Mouse (Mus musculus): ENCODE data around the gene Spata7. TPM values are rescaled to one million over a fixed set of nuclear protein-coding genes. Genes with fewer than 3 reads are reported as not detected.

The Spata7 gene
- polyA plus RNA-seq, 1 experiment from 2014 or later: 26.1 TPM

- peaks cover 4% of the 10 kb centered on the region; the same call in 1 of the 2 replicates for H3K36me3 ChIP-seq (ENCODE audit: control insufficient read depth, insufficient read depth, low read length)
These were observed 49.4 kb downstream of the Spata7 start for GRCm38 (mm10) chr12:98677336-98677735.

DNA sequence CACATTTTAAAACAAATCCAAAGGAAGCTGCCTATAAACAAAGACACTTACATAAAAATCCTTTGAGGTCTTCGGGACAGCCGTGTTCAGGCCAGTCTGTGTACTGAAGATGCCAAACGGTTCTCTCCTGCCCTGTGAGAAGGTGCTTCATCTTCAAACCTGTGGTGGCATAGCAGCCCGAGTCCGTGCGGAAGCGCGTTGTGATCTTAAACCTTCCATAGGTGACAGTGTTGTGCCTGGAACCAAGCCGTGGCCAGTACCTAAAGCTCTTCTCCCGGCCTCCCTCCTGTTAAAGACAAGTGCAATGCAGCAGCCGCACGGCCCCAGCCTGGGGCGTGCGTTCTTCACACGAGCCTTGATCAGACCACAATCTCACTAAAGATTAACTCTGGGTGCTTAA, 51.9 kb downstream of the Spata7 start:
- H3K4me2 ChIP-seq (ENCODE audit: low read depth, severe bottlenecking): no peak overlapping the region
- H3K9me3 ChIP-seq (ENCODE audit: control insufficient read depth, low read length): no peaks in the 10 kb centered on the region
- no peak overlapping the region for H3K4me3 ChIP-seq (ENCODE audit: low read depth, low read length)
- peaks cover 4% of the 10 kb centered on the region; the same call in 1 of the 2 replicates for H3K36me3 ChIP-seq (ENCODE audit: control insufficient read depth, insufficient read depth, low read length)
- H3K27ac ChIP-seq (replicated peaks; ENCODE audit: low read depth, low read length): no peak overlapping the region
- DNase-seq (ENCODE audit: low spot score) (no peak), ATAC-seq (ENCODE audit: insufficient number of reproducible peaks, low FRiP score, low TSS enrichment, low read depth) (no peak)
- 90% methylated on average over 15 of the region's 15 CpGs for WGBS
- H3K9ac ChIP-seq (ENCODE audit: low read length): no peak overlapping the region
- no peaks in the 10 kb centered on the region for H3K27me3 ChIP-seq (ENCODE audit: control insufficient read depth, insufficient read depth, low read length)
- no peaks in the 10 kb centered on the region for H3K4me1 ChIP-seq (ENCODE audit: control insufficient read depth, insufficient read depth, low read length)

More at GRCm38 (mm10) chr12:98677336-98677735, 49.4 kb downstream of the Spata7 start:
- Histone ChIP-seq H3K4me1 (ENCODE audit: control insufficient read depth, insufficient read depth, low read length) (no peaks in the 10 kb centered on the region), H3K4me3 (ENCODE audit: low read depth, low read length) (no peak overlapping the region), H3K27me3 (ENCODE audit: control insufficient read depth, insufficient read depth, low read length) (no peaks in the 10 kb centered on the region), H3K9me3 (ENCODE audit: control insufficient read depth, low read length) (no peaks in the 10 kb centered on the region), H3K27ac (replicated peaks; ENCODE audit: low read depth, low read length) (no peak overlapping the region), H3K4me2 (ENCODE audit: low read depth, severe bottlenecking) (no peak overlapping the region), H3K9ac (ENCODE audit: low read length) (no peak overlapping the region)
- 54% methylated on average over 14 of the region's 14 CpGs for WGBS
- DNase-seq (ENCODE audit: low spot score) (no peak), ATAC-seq (ENCODE audit: insufficient number of reproducible peaks, low FRiP score, low TSS enrichment, low read depth) (no peak)

DNA sequence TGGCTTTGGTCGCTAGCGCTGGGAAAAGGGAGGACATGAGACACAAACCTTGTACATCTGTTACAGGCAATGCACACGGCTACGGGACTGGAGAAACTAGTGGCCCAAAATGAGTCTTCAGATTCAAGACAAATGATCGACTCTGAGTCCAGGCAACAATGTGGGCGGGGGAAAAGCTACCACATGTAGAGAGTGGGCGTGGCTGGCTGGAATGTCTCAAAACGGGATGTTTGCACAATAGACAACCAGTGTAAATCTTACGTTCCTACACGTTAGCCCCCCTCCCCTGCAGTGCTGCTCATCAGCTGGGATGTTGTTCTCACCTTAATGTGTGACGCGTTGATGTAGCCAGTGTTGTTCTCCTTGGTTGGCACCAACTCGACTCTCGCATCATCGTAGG, 54.2 kb downstream of the Spata7 start:
- no peaks in the 10 kb centered on the region for H3K4me1 ChIP-seq (ENCODE audit: control insufficient read depth, insufficient read depth, low read length)
- peaks cover 4% of the 10 kb centered on the region; the same call in 1 of the 2 replicates for H3K36me3 ChIP-seq (ENCODE audit: control insufficient read depth, insufficient read depth, low read length)
- H3K27ac ChIP-seq (replicated peaks; ENCODE audit: low read depth, low read length): no peak overlapping the region
- no peak for DNase-seq (ENCODE audit: low spot score)
- H3K9me3 ChIP-seq (ENCODE audit: control insufficient read depth, low read length): no peaks in the 10 kb centered on the region
- H3K4me2 ChIP-seq (ENCODE audit: low read depth, severe bottlenecking): no peak overlapping the region
- no peak overlapping the region for H3K4me3 ChIP-seq (ENCODE audit: low read depth, low read length)
- 92% methylated on average over 15 of the region's 15 CpGs for WGBS
- H3K9ac ChIP-seq (ENCODE audit: low read length): no peak overlapping the region
- ATAC-seq (ENCODE audit: insufficient number of reproducible peaks, low FRiP score, low TSS enrichment, low read depth): no peak
- no peaks in the 10 kb centered on the region for H3K27me3 ChIP-seq (ENCODE audit: control insufficient read depth, insufficient read depth, low read length)

DNA sequence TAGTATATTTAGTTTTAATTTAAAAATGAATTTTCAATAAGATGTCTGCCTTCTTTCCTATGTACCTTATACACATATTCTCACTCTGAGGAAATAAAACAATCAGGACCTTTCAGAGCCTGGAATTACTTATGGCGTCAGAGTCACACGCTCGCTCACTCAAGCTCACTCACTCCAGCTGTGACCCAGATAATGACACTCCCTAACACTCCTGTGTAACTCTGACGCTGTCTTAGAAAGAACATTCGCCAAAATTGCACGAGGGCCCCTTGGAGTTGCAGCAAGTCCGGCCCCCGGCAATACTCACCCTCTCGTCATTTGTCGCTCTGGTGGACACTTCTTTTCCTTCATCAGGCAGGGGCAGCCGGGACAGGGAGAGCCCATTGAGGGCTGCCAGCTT, 55.2 kb downstream of the Spata7 start:
- H3K4me2 ChIP-seq (ENCODE audit: low read depth, severe bottlenecking): no peak overlapping the region
- H3K4me3 ChIP-seq (ENCODE audit: low read depth, low read length): no peak overlapping the region

DNA sequence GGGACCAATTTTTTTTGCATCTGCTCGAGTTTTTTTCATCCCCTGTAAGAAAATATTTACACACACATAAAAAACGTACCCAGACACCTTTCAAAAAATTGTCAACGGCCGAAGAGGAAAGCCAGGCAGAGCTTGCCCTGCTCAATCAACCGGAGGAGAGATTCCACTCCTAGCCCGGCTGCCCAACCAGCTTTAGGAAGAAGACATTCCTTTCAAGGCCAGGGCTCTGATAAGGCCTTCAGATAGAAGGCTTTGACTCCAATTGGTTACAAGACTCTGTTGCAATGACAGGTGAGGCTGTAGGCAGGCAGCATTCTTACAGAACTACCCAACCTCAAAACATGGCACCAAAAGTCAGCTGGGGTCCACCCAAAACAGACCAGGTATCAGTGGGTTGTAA, 55.6 kb downstream of the Spata7 start:
- DNase-seq (ENCODE audit: low spot score): no peak
- Histone ChIP-seq H3K27me3 (ENCODE audit: control insufficient read depth, insufficient read depth, low read length) (no peaks in the 10 kb centered on the region), H3K4me1 (ENCODE audit: control insufficient read depth, insufficient read depth, low read length) (no peaks in the 10 kb centered on the region), H3K27ac (replicated peaks; ENCODE audit: low read depth, low read length) (no peak overlapping the region), H3K9me3 (ENCODE audit: control insufficient read depth, low read length) (no peaks in the 10 kb centered on the region), H3K9ac (ENCODE audit: low read length) (no peak overlapping the region), H3K4me3 (ENCODE audit: low read depth, low read length) (no peak overlapping the region), H3K4me2 (ENCODE audit: low read depth, severe bottlenecking) (no peak overlapping the region), H3K36me3 (ENCODE audit: control insufficient read depth, insufficient read depth, low read length) (peaks cover 4% of the 10 kb centered on the region; the same call in 1 of the 2 replicates)
- WGBS: 71% methylated on average over 6 of the region's 6 CpGs
- ATAC-seq (ENCODE audit: insufficient number of reproducible peaks, low FRiP score, low TSS enrichment, low read depth): no peak

More for the DNA sequence above, 55.2 kb downstream of the Spata7 start:
- H3K4me1 ChIP-seq (ENCODE audit: control insufficient read depth, insufficient read depth, low read length): no peaks in the 10 kb centered on the region
- 74% methylated on average over 11 of the region's 11 CpGs for WGBS
- no peaks in the 10 kb centered on the region for H3K9me3 ChIP-seq (ENCODE audit: control insufficient read depth, low read length)
- no peaks in the 10 kb centered on the region for H3K27me3 ChIP-seq (ENCODE audit: control insufficient read depth, insufficient read depth, low read length)
- no peak overlapping the region for H3K9ac ChIP-seq (ENCODE audit: low read length)
- no peak for DNase-seq (ENCODE audit: low spot score)
- ATAC-seq (ENCODE audit: insufficient number of reproducible peaks, low FRiP score, low TSS enrichment, low read depth): no peak
- H3K36me3 ChIP-seq (ENCODE audit: control insufficient read depth, insufficient read depth, low read length): peaks cover 4% of the 10 kb centered on the region; the same call in 1 of the 2 replicates
- H3K27ac ChIP-seq (replicated peaks; ENCODE audit: low read depth, low read length): no peak overlapping the region

DNA sequence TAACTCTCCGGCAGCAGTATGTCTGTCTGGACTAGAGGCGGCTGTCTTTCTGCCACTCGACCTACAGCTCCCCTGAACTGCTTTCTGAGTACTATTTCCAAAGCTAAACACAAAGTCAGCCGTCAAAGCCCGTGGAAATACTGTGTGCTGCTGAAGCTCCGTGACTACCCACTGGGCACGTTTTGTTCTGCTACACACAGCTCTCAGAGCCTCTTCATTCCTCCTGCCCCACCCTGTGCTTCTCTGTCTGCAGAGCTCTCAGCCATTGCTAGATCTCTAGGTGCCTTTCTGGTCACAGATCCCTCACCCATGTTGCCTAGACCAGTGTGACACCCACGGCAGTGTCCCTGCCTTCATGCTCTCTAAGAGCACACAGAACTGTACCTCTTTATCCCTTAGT, 62.3 kb downstream of the Spata7 start:
- Histone ChIP-seq H3K9ac (ENCODE audit: low read length) (no peak overlapping the region), H3K36me3 (ENCODE audit: control insufficient read depth, insufficient read depth, low read length) (peaks cover 2% of the 10 kb centered on the region; the same call in 1 of the 2 replicates)

DNA sequence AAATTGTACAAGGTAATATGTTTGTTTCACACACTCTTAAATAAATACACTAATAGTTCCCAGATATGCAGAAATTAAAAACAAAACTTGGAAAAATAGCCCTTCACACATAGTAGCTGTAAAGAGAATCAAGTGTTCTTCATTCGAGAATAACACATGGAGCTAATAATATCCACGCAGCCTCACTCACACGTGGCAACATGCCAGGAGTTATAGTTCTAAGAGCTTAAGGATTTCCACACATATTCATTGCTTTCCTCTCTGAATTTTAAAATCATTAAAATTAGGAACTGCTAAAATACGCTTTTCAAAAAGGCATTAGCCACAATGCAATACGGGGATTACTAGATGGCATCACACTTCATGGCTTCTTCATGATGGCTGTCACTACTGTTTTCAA, 69.2 kb downstream of the Spata7 start:
- H3K4me2 ChIP-seq (ENCODE audit: low read depth, severe bottlenecking): no peak overlapping the region
- H3K4me1 ChIP-seq (ENCODE audit: control insufficient read depth, insufficient read depth, low read length): no peaks in the 10 kb centered on the region
- no peak overlapping the region for H3K4me3 ChIP-seq (ENCODE audit: low read depth, low read length)
- no peaks in the 10 kb centered on the region for H3K9me3 ChIP-seq (ENCODE audit: control insufficient read depth, low read length)
- H3K36me3 ChIP-seq (ENCODE audit: control insufficient read depth, insufficient read depth, low read length): no peaks in the 10 kb centered on the region
- ATAC-seq (ENCODE audit: insufficient number of reproducible peaks, low FRiP score, low TSS enrichment, low read depth) (no peak), DNase-seq (ENCODE audit: low spot score) (no peak)
- no peak overlapping the region for H3K27ac ChIP-seq (replicated peaks; ENCODE audit: low read depth, low read length)
- no peak overlapping the region for H3K9ac ChIP-seq (ENCODE audit: low read length)
- no peaks in the 10 kb centered on the region for H3K27me3 ChIP-seq (ENCODE audit: control insufficient read depth, insufficient read depth, low read length)
- WGBS: 82% methylated on average over 5 of the region's 5 CpGs

More for the DNA sequence above, 62.3 kb downstream of the Spata7 start:
- Histone ChIP-seq H3K9me3 (ENCODE audit: control insufficient read depth, low read length) (no peaks in the 10 kb centered on the region), H3K4me1 (ENCODE audit: control insufficient read depth, insufficient read depth, low read length) (no peaks in the 10 kb centered on the region), H3K27ac (replicated peaks; ENCODE audit: low read depth, low read length) (no peak overlapping the region), H3K4me3 (ENCODE audit: low read depth, low read length) (no peak overlapping the region), H3K27me3 (ENCODE audit: control insufficient read depth, insufficient read depth, low read length) (no peaks in the 10 kb centered on the region), H3K4me2 (ENCODE audit: low read depth, severe bottlenecking) (no peak overlapping the region)
- DNase-seq (ENCODE audit: low spot score) (no peak), ATAC-seq (ENCODE audit: insufficient number of reproducible peaks, low FRiP score, low TSS enrichment, low read depth) (no peak)
- WGBS: 89% methylated on average over 8 of the region's 8 CpGs

GRCm38 (mm10) chr12:98701564-98701963, 73.6 kb downstream of the Spata7 start:
- WGBS: 93% methylated on average over 9 of the region's 9 CpGs
- DNase-seq (ENCODE audit: low spot score) (no peak), ATAC-seq (ENCODE audit: insufficient number of reproducible peaks, low FRiP score, low TSS enrichment, low read depth) (no peak)
- peaks cover 2% of the 10 kb centered on the region; the same call in 1 of the 2 replicates for H3K36me3 ChIP-seq (ENCODE audit: control insufficient read depth, insufficient read depth, low read length)
- no peaks in the 10 kb centered on the region for H3K4me1 ChIP-seq (ENCODE audit: control insufficient read depth, insufficient read depth, low read length)
- H3K4me3 ChIP-seq (ENCODE audit: low read depth, low read length): no peak overlapping the region
- no peaks in the 10 kb centered on the region for H3K9me3 ChIP-seq (ENCODE audit: control insufficient read depth, low read length)
- H3K4me2 ChIP-seq (ENCODE audit: low read depth, severe bottlenecking): no peak overlapping the region
- H3K9ac ChIP-seq (ENCODE audit: low read length): no peak overlapping the region
- no peak overlapping the region for H3K27ac ChIP-seq (replicated peaks; ENCODE audit: low read depth, low read length)
- no peaks in the 10 kb centered on the region for H3K27me3 ChIP-seq (ENCODE audit: control insufficient read depth, insufficient read depth, low read length)

- ATAC-seq (ENCODE audit: insufficient number of reproducible peaks, low FRiP score, low TSS enrichment, low read depth) (no peak), DNase-seq (ENCODE audit: low spot score) (no peak)
- Histone ChIP-seq H3K36me3 (ENCODE audit: control insufficient read depth, insufficient read depth, low read length) (peaks cover 2% of the 10 kb centered on the region; the same call in 1 of the 2 replicates), H3K9me3 (ENCODE audit: control insufficient read depth, low read length) (no peaks in the 10 kb centered on the region), H3K27ac (replicated peaks; ENCODE audit: low read depth, low read length) (no peak overlapping the region), H3K4me1 (ENCODE audit: control insufficient read depth, insufficient read depth, low read length) (no peaks in the 10 kb centered on the region), H3K9ac (ENCODE audit: low read length) (no peak overlapping the region), H3K4me2 (ENCODE audit: low read depth, severe bottlenecking) (no peak overlapping the region), H3K27me3 (ENCODE audit: control insufficient read depth, insufficient read depth, low read length) (no peaks in the 10 kb centered on the region), H3K4me3 (ENCODE audit: low read depth, low read length) (no peak overlapping the region)
- WGBS: 80% methylated on average over 2 of the region's 2 CpGs
These were observed 75.6 kb downstream of the Spata7 start for GRCm38 (mm10) chr12:98703554-98703953.
